Mouse (Mus musculus) layer of hippocampus, postnatal 36 days (tissue): ENCODE data around the gene Melk. TPM values are rescaled to one million over a fixed set of nuclear protein-coding genes. Genes with fewer than 3 reads are reported as not detected.

Source experiments
- DNase-seq, 2 experiments: peaks; one replicate each; pipeline ENCODE4 v3.0.0; 2022
- total RNA-seq, 2 experiments: library from RNA; stranded (reverse); gene quantifications; 2 replicates each; pipeline ENCODE4 v1.2.3; 2021

The Melk gene
- total RNA-seq, 2 experiments from 2014 or later: 0.40 to 0.65 TPM

DNA sequence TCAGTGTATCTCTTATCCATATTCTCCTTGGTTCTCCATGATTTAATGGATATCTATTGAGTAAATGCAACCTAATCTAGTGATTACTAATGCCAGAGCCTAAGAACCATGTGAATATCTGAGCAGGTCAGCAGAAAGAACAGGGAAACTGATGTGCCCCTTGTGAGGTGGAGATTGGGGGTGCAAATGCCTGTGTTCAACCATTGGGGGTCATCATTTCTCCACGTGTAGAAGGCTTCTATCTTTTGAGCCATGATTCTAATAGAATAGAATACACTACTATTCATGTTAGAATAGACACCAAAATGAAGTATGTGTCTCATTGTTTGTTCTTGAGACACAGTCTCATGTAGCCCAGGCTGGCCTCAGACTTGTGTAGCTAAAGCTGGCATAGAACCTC lies 27.3 kb downstream of the Melk start:
- DNase-seq: no peak

DNA sequence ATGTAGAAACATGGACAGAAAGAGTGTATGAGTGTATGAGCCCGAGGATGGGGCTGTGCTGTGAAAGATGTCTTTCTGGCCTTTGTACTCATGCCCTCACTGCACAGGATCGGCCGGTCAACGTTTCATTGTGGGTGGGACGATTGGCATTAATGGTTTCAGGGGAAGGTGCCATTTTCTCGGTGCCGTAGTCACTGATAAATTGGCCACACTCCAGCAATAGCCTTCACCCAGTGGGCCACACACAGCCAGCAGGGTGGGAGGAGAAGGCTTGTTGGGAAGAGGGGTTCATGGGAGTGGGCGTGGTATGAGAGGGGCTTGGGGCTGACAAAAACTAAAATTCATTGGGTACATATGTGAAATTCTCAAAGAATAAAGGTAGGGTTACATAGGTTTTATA lies 34.3 kb downstream of the Melk start:
- DNase-seq: no peak

DNA sequence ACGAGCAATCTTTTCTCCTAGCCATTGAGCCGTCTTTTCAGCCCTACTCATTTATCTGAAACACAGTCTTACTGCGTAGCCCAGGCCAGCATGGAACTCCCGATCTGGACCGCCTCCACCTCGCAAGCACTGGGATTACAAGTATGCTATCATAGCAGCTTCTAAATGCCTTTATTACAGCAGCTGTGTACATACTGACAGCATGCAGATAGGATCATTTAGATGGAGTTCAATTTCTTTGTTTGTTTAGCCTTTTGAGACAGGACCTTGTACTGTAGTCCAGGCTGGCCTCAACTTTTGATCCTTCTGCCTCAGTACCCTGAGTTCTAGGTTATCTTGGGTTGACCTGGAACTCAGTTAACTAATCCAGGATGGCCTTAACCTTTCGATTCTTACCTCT lies 61.0 kb downstream of the Melk start:
- no peak for DNase-seq

DNA sequence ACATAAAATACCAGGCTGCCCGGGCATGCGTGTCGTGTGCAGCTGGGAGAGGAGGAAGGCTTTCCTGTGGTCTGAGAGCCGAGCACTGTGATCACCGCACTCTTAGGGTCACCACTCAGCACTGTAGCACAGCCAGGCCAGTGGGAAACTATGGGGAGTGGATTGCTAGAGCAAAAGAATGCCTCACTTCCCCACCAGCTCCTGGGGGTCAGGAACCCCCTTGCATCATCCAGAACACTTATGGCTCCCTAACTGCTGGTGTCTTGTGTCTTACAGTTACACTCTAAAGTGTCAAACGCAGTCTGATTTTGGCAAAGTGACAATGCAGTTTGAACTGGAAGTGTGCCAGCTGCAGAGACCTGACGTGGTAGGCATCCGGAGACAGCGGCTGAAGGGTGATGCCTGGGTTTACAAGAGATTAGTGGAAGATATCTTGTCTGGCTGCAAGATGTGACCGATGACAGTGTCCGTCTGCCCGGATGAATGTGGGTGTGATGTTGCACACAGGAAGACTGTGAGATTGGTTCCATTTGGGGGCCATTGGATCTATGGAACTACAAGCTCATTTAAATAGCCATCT lies 62.8 kb downstream of the Melk start:
- no peak for DNase-seq

DNA sequence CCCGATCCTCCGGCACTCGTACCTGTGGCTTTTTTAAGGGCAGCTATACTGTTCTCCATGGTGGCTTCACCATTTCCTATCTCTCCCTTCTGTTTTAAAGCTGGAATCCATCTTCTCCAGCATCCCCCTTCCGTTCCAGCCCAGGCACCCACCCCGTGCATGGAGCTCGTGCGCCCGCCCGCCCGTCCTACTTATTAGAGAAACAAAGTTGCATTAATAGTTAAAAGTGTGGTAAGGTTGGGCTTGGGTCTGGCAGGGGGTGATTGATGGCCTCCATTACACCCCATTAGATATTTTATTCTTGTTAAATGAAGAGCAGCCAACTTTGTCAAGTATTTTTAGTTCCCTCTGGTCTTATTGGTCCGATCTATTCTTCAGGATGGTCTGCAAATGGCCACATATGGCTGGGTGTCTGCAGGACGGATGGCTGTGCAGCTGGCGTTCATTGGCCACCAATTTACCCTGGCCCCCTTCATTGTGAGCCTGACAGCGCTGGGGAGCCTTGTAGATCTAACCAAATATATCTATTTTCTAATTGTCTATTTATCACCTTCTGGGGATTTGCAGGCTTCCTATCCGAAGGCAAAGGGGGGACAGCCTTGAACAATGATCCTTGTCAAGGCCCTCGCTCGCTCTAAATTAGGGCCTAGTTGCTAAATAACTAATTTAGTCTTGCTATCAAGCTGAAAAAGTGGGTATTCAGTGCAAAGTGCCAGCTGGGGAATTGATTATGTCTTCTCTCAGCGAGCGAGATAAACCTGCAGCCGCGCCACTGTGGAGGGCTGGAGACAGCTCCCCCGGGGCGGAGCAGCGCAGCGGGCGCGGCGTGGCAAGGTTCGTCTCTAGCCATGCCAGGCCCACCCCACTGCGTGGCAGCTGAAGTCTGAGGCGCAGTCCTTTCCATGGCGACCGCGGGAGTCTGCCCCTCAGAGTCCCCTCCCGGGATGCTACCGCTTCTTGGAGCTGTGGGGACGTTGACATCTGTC lies 91.8 kb downstream of the Melk start:
- no peak for DNase-seq

DNA sequence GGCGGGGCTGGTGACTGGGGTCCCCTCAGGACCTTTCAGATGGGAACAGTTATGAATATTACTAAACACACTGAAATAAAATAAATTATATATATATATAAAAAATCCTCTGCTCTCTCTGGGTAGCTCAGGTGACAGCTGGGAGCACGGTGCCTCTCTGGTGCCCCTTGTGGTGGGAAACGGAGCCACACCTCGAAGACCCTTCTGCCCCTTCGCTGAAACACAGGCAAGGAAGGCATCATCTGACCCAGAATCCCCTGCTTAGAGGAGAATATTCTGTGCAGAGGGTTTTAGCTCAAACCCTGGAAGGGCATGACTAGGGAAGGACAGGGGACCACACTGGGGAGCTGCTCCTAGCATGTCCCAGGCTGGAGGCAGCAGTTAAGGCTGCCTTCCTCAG lies 101.9 kb downstream of the Melk start:
- no peak for DNase-seq

DNA sequence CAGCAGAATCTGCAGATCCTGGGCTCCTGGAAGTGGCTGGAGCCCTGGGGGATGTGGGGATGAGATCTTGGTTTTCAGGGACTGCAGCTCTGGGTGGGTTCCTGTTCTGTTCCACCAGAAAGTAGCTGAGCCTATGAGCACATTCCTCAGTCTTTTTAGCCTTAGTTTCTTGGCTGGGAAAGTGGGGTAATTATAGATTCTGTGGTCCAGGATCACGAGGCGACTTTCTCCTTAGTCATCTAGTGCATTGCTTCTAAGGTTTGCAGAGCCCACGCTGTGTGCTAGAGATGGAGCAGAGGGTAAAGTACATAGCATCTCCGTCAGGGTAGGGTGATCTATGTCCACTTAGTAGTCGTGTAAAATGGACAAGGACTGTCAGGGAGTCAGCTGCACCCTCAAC lies 103.8 kb downstream of the Melk start:
- DNase-seq: no peak

Other genes with a start within 250 kb of the Melk start
- gene Gne, start 216.7 kb upstream of the Melk start, total RNA-seq: 10 to 100 TPM; 43.7 to 50.9 TPM
- 10 to 100 TPM; 50.2 to 52.8 TPM for gene Rnf38, start 67.1 kb upstream of the Melk start, total RNA-seq